Mouse (Mus musculus) neutrophil, adult 5-6 weeks (primary cell): ENCODE measurements around the gene Stambp. TPM values are rescaled to one million over a fixed set of nuclear protein-coding genes. Genes with fewer than 3 reads are reported as not detected.
"Not testable (repeated sequence)": the region's sequence is repeated elsewhere in the genome, so short reads cannot be mapped to it uniquely, and the experiment has no call there.

Experiments used
- ATAC-seq: fragments of 151-379, 151-347 bp; 2 replicates; pipeline ENCODE4 v1.8.0; 2017; ENCODE audit warnings: mild to moderate bottlenecking, moderate TSS enrichment; ENCODE audit not compliant: insufficient number of reproducible peaks, poor library complexity, low FRiP score, severe bottlenecking; ENCODE audit errors: extremely low read depth
- total RNA-seq: library from RNA; stranded (forward); fragments of 200-1000 nt; gene quantifications from 2 replicates; pipeline ENCODE4 v1.2.3, GENCODE M21; 2017

Gene Stambp
- total RNA-seq: 3.8 and 4.8 TPM in 2 replicates

GRCm38 (mm10) chr6:83572671-83573070 lies at the start of gene Stambp:
Stambp (minus strand) TSS chr6:83572729.
- no peak for ATAC-seq

GRCm38 (mm10) chr6:83619955-83620354 lies 47.4 kb upstream of the Stambp start:
- no peak for ATAC-seq

DNA sequence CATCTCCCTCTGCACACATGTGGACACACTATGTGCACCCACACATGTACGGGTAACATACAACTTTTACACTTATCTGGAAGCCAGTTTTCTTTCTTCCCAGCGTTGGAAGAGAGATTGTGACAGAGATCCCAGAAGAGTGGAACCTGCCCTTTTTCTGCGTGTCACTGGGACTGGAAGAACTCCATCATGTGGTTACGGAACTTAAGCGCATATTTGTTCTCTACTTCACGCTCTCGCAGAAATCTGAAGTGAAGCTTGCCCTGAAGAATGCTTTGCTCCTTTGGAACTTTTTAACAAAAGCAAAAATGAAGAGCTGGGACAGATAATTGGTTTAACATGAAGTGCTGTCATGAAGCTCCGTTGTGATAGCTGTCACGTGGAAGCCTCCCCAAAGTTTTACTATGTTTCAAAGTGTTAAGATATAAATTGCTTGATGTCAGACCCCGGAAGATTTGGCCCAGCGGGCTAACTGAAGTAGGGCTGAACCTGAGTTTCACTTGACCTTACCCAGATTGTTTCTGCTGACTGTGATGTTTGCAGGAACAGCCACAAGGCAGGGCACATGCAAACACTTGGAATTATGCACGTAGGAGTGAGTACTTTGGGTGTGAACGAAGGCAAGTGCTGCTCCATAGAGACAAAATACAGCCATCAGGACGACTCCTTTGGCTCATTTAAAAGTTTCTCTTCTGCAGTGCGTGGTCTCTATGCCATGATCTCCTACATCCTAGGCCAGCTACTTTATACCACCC lies 45.2 kb upstream of the Stambp start:
- ATAC-seq: no peak

GRCm38 (mm10) chr6:83616512-83616911 lies 44.0 kb upstream of the Stambp start:
- ATAC-seq: no peak

- 0 out of 2 replicates have a peak, but pooled peaks have one; percentile 9 for ATAC-seq
Observed at GRCm38 (mm10) chr6:83614469-83614868, 41.9 kb upstream of the Stambp start.

- ATAC-seq: no peak
Observed at GRCm38 (mm10) chr6:83612976-83613375, 40.4 kb upstream of the Stambp start.

DNA sequence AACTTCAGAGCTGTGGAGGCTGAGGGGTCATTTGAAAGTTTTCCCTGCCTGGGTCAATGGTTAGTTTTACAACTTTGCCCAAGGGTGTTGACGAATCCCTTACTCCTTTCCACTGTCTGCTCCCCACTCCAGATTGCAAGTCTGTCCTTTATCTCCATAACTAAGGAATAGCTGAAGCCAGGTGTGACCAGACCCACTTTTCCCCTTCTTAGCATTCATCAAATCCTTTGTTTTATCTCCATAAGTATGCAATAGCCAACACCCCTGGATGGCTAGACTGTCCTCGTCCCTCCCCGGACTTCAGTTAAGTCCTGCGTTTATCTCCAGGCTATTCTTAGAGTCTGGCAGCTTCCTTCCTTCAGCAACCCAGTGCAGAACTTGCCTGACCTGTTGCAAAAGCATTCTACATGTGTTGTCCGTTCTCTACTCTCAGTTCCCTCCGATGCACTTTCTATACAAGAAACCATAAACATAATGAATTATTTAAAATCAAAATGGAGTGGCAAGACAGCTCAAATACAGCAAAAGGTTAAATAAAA lies 27.2 kb upstream of the Stambp start:
- ATAC-seq: no peak

DNA sequence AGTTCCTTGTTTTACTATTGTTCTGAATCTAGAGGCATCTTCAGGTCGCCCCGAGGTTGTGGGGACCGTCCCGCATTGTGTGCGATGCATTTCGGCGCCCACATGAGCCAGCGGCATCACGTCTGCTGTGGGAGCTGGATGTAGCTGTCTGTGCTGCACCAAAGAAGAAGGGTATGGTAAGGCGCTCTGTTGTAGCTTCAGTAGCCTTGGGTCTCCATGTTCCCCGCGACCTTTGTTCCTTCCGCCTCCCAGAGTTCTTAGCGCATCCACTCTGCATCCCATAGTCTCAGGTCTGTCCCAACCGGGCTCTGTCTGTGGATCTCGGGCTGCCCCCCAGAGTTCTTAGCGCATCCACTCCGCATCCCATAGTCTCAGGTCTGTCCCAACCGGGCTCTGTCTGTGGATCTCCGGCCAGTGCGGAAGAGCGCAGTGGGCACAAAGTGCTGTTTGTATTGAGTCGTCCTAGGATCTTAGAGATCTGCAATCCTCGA lies 26.6 kb upstream of the Stambp start:
- ATAC-seq: no peak

- ATAC-seq: no peak
Observed at GRCm38 (mm10) chr6:83598646-83599045, 26.1 kb upstream of the Stambp start.

GRCm38 (mm10) chr6:83597988-83598387 lies 25.5 kb upstream of the Stambp start:
- ATAC-seq: no peak

DNA sequence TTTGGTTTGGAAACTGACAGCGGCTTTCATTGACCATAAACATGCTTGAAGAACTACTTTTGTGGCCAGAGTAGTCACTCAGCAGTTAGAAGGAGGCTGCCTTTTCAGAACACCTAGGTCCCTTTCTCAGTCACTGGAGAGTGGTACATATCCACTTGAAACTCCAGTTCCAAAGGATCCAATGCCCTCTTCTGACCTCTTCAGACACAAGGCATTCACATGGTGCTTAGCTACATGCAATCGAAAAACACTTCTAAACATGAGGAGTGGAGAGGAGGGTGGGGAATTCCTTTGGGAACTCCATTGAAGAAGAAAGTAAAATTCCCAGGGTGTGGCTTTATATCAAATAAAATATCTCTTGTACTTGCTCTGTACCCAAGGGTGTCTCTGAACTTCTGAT lies 22.5 kb upstream of the Stambp start:
- ATAC-seq: no peak

GRCm38 (mm10) chr6:83593896-83594295 lies 21.4 kb upstream of the Stambp start:
- no peak for ATAC-seq

DNA sequence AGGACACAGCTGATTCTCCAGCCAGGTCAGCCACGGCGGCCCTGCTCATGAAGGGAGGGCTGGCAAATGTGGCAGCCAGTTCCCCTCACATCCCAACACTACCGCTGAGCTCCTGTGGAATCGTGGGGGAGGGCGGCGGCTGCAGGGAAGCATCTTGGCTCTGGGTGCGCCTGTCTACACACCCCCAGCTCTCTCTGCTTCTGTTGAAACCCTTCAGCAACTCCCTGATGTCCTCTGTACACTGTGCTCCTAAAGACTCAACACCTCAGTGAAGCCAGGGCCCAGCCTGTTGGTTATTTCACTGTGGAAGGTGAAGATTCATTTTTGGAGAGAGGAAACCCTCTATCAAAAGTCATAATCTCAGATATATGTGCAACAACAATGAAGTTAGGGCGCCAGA lies 19.5 kb upstream of the Stambp start:
- no peak for ATAC-seq

DNA sequence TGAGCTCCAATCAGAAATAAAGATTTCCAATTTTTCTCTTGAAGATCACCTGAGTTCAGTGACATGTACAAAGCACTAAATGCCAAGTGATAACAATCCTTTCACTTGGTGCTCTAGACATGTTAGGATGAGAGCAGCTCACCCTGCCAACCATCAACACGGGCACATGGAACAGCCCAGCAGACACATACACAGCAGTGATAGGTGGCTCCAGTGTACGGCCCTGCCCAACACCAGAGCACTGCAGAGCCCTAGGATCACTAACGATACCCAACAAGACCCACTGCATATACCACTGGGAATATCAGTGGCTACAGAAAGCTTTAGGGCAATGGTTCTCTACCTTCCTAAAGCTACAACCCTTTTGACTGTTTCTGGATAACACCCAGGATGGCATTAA lies 17.8 kb upstream of the Stambp start:
- no peak for ATAC-seq

DNA sequence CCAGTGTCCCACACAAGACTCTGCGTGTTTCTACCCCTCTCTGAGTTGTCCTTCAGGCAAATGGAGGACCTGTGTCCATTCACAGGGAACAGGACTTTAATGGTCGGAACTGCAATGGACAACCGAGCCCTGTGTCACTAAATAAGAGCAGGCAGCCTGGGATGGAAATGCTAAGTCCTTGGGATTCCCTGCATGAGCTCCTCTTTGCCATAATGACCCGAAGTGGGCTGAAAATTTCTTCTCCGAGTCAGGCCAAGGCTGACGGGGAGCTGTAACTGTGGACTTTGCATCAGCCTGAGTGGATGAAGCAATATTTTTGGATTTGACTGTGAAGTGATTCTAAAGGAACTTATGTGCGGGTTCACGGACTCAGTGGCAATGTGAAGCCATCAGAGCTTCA lies 14.7 kb upstream of the Stambp start:
- ATAC-seq: not testable (repeated sequence)

- not testable (repeated sequence) for ATAC-seq
Observed at GRCm38 (mm10) chr6:83585328-83585727, 12.8 kb upstream of the Stambp start.

GRCm38 (mm10) chr6:83583591-83583990 lies 11.1 kb upstream of the Stambp start:
- ATAC-seq: no peak

GRCm38 (mm10) chr6:83582938-83583270 lies 10.4 kb upstream of the Stambp start:
- ATAC-seq: peak; percentile 44; the same call in 1 of the 2 replicates

DNA sequence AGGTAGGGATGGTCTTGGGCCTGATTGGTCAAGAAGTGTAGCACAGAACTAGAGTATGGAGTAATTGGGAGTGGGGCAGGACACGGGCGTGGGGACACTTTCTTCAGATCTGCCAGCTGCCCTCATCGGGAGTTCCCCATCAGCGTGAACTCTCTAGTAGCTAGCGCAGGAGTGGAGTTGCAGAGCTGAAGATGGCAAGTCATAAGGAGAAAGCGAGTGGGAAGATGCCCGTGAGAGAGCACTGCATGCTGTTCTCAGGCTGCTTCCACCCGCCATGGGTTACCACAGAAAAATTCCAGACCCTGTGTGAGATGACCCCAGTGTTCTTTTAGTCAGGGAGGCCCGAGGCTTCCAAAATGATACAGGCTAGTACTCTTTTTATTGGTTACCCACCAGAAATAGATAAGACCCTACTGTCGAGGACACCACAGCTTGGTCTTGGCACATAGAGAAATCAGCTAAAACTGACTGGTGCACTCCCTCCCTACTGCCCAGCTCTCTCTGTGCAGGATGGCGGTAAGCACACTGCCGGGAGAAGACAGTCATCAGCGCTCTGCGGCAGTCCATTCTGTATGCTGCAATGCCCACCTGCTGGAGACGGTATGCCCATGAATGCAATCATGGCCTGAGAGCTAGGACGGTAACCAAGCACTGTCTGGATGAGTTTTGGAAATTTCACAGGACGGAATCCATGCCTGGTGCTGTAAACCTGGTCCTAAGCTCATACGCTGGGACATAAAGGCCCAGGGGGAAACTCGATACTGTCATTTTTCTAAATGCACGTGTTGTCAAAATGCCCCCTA lies 9.8 kb upstream of the Stambp start:
- ATAC-seq: no peak

GRCm38 (mm10) chr6:83577534-83577933 lies 5.0 kb upstream of the Stambp start:
- ATAC-seq: no peak
